Mouse (Mus musculus) heart, adult 8-10 months (tissue): ENCODE results near the gene Wasf2. TPM values are rescaled to one million over a fixed set of nuclear protein-coding genes. Genes with fewer than 3 reads are reported as not detected.
"Not testable (repeated sequence)": the region's sequence is repeated elsewhere in the genome, so short reads cannot be mapped to it uniquely, and the experiment has no call there.

ENCODE experiments used
- DNase-seq: peaks from one replicate; pipeline ENCODE4 v3.0.0; 2022; ENCODE audit warnings: low spot score
- total RNA-seq, 4 experiments: library from RNA; stranded (reverse); gene quantifications; 2 replicates each; pipeline ENCODE4 v1.2.4; 2022

The Wasf2 gene
- 10 to 100 TPM; 64.1 to 87.2 (median 71.5) TPM for total RNA-seq

DNA sequence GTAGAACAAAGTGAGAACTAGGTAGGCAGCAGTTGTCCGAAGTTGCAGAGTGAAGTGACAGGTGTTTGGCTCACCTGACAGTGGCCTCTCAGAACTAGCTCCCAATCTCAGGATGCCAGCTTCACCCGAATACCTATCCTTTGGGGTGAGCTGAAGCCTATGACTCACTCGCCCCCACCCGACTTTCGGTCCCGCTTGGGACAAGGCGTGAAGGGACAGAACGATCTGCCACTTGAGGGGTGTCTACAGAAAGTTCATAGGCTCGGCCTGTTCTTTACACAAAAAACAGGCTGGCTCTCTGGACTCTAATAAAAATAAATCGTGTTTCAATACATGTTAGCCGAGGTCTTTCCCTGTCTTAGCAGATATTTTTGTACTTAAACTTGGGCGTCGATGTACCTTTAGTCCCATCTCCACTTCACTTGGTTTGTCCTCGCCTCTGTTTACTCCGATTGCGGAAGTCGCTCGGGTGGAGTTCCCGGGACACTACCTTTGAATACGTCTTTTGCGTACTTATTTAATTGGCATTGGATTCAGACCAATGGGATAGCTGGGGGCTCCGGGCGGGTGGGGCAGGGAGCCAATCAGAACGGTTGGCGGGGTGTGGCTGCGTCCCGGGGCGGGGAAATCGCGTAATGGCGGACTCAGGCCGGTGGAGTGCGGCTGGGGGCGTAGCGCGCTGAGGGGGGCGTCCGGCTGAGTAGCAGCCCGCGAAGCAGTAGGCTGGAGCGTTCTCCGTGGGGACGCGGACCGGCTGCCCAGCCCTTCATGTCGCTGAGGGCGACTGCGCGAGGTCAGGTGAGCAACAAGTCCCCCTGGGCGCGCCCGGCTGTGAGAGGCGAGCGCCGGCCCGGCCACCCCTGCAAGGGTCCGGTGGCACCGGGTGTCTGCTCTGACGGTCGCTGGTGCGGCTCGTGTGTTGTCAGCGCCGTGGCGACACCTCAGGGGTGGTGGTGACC is at the start of gene Wasf2:
Gene Wasf2 (plus strand): TSS at position 575 of the 959 bp plus-strand sequence.
- DNase-seq = peak; percentile 96

DNA sequence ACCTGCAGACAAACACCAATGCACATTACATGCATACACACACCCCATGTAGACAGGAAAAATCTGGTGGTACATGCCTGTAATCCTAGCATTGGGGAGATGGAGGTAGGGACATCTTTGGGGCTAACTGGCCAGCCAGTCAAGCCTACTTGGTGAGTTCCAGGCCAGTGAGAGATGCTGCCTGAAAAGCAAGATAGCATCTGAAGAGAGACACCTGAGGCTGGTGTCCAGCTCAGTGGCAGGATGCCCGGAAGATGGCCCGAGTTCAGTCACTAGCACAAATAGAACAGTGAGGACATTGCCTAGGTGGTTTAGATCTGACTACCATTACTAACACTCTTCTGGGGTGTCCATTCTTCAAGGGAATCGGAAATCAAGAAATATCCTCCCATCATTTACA is 49.4 kb upstream of the Wasf2 start:
- no peak for DNase-seq

DNA sequence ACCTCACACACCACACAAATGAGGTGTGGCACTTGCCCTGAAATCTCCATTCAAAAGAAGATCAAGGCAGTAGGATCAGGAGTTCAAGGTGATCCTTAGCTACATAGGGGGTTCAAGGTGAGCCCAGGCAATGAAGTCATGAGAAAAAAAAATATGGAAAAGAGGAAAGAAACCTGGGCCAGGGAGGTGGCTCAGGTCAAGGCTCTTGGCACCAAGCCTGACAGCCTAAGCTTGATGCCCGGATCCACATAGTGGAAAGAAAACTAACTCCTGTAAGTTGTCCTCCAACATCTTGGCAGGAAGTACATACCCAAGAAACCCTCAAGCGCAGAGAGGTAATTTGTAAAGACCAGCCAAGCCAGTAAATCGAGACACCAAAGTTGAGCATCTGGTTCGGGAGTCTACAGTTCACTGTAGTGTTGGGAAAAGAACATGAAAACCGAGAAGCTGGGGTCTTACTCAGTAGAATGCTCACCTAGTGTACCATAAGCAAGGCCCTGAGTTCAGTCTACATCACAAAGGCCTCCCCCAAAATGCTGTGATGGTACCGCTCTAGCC is 48.0 kb upstream of the Wasf2 start:
- DNase-seq = no peak

DNA sequence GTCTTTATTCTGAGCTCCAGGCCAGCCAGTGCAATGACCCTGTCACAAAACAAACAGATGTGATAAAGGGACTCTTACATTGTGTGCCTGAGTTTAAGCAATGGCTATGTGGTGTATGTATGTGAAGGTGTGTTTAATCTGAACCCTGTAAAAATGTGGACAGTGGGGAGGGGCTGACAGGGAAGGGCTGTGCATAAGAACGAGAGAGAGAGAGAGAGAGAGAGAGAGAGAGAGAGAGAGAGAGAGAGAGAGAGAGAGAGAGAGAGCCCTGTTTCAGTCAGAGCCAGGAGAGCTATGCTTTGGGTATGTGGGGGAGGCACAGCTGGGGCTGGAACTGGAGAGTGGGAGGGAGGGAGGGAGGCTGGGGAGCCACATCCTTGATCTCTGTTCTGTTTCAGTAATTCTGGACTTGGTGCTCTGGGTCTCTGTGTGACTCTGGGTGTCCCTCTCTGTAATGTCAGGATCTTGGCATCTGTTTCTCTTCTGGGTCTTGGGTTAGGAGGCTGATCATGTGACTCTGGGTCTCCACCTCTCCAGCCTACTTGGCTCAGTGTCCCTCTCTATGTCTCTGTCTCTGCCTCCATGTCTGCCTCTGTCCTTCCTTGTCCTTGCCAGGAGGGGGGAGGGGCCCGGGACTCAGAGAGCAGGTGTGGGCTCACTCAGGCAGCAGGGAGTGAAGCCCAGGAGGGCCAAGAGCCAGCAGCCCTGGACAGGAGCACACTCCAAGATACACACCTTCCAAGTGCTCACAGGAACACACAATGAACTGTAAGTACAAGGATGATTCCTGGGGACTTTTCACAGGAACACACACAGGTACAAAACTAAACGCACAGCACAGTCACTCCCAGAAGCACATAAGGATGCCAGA is 46.1 kb upstream of the Wasf2 start:
- DNase-seq = peak; percentile 74

DNA sequence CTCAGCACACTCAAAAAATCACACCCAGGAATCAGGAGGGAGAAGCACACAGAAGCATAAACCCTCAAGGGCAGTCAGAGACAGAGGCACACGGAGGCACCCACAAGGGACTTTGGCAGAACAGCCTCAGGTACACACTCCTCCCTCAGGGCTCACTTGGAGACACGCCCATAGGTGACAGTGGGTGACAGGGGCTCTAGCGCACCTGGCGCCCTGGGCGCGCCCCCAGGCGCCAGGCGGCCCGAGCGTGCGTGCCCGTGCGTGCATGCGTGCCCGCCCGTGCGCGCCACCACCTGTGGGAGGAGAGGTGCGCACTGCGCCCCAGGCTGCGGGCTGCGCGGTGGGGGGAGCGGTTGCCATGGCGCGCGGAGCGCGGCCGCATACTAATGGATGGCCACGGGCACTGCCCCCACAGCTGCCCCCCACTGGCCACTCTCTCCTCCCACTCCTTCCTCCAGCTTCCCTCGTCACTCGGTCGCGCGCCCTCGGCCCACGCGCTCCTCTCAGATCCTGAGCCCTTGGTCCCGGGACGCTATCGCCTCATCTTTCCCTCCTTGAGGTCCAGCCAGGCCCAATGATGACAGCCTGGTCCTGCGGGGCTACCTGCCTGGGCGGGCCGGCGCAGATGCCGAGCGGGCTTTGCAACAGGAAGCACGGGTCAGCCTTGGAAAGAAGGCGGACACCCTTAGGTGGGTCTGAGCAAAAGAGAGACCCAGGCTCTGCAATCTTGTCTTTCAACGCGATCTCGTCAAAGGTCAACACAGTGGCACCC is 45.1 kb upstream of the Wasf2 start:
- DNase-seq = no peak

DNA sequence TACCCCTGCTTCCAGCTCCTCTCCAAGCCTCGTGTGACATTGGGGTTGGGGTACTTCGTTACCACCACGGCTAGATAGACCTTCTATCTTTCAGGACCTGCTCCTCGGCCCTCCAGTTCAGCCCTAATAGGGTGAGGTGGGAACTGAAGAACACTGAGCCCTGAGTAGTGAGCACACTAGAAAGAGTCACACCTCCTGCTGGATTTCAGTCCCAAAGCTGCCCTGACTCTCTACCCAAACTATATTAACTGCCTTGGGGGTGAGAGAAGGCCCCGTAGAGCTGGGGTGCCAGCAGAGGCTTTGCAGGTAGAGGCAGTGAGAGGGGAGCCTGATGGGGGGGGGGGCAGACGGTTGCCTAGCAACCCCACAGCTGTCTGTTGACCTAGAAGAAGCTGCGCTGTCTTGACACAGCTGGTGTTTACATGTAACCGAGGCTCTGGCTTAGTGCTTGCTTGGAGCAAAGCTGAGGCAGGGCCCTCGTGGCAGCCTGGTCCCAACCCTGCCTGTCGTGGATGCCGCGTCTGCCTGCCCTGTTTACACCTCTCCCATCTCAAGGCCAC is 44.4 kb upstream of the Wasf2 start:
- DNase-seq = no peak

DNA sequence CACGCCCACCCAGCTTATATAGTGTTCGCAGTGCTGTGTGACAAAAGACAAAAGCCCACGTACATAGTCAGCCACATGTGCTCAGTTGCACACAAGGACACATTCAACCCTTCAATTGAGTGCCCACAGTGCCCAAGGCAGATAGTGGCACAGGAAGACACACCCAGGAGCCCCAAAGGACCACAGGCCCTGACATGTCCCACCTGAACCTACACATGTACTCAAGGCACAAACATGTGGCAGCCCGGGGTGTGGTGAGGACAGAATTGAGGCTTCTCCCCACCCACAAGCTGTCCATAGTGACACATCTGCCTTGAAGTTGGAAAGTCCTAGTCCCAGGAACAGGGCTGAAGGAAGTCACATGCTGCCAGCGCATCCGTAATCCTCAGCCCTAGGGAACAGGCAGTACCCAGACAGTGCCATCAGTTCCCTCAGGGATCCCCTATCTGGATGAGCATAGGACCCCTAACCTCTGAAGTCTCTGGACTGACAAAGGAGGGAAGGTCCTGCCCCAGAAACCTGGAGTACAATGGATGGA is 43.1 kb upstream of the Wasf2 start:
- DNase-seq = no peak

DNA sequence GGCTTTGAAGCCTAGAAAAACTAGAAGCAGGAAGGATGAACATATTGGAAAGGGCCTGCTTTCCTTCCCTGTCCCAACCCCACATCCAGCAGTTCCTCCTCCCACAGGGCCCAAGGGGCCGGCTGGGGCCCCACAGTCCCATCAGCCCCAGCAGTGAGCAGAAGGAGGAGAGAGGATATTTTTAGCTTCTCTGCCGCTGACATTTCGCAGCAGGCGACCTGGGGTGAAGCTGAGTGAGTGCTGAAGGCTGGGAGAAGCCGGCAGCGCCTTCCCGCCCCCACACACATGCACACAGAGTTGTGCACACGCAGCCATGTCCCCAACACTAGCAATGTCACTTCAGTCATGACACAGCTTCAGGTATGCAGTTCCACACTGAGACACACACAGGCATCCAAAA is 42.5 kb upstream of the Wasf2 start:
- peak; percentile 73 for DNase-seq

DNA sequence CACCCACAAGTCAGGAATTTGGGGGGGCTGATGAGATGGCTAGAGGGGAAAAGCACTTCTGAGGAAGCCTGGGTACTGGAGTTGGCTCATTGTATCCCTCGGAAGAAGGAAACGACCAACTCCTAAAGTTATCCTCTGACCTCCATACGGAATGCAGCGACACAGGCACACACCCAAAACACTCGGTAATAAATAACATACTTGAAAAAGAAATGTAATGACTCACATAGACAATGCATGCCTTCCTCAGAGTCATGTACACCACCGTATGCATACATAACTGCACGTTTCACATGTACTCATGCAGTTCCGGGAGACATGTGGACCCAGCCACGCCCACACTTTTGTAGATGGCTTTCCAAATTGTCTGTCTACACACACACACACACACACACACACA is 41.0 kb upstream of the Wasf2 start:
- DNase-seq = no peak

DNA sequence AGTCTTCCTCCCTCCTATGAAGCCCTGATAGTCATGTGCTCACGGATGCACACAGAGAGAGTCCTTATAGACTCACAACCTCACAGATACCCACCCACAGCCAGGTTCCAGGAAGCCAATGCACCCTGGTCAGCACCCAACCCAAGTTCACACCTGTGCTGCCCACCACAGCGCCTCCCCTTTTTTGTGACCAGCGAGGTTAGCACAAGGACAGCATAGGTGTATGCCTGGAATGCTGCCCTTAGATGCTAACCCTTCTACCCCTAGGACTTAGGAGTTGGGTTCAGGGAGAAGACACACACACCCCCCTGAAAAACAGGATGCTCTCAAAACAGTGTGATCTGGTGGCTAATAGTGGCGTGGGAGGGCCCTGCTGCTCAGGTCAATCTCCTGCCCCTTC is 40.5 kb upstream of the Wasf2 start:
- DNase-seq = no peak

DNA sequence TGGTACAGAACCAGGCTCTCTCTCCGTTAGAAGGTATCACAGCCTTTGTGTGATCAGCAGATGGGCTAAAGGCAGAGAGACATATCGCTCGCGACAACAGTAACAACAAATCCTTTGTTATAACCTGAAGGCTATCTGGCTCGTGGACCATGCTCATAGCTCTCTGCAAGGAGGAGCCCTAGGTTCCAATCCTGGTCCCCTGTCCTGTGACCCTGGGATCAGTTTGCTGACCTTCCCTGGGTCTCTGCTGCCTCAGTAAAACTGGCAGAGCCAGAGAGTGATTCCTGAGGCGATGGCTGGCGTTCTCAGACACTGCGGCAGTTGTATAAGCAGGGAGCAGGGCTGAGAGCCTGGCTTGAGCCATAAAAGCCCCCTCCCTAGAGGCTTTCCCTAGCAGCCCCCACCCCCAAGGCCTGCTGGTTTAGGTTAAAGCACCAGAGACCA is 40.0 kb upstream of the Wasf2 start:
- DNase-seq = no peak

DNA sequence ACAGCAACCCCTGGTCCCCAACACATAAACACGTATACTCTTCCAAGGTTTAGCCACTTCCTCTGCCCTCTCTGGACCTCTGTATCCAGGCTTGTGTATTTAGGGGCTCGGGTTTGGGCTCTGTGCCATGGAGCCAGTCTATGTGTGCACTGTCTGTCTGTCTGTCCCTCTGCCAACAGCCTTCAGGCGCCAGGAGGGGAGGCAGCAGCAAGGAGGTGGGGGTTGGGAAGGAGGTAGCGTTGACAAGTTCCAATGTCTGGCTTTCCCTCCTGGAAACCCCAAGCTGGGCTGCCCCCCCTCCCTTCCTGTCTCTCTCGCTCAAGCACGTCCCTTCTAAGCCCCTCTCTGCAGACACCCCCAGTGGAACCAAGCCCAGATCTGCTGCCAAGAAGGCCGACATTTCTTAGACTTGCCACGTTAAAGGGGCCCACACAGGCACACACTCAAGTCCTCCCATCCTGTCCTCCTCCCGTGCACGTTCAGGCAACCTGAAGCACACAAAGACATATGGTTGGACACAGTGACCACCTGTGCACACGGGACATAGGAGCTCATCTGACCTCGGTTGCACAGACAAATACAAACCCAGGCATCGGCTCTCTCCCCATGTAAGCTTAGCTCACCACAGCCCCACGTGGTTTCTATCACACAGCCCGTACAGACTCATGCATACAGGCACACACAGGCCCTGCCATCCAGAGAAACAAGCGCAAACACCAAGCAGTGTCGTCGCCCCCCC is 39.4 kb upstream of the Wasf2 start:
- DNase-seq = no peak

DNA sequence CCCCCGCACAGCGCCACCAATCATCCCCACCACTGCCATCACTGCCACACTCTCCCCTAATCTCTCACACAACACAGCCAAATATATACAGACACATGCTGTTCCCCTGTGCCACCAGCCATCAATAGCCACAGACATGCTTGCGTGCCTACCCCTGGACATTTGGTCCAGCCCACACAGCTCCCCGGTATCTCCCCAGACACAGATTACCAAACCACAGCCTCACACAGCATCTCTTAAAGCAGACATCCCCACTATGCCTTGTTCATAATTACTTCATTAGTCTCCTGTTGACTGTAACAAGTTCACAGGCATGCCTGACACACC is 38.9 kb upstream of the Wasf2 start:
- no peak for DNase-seq

DNA sequence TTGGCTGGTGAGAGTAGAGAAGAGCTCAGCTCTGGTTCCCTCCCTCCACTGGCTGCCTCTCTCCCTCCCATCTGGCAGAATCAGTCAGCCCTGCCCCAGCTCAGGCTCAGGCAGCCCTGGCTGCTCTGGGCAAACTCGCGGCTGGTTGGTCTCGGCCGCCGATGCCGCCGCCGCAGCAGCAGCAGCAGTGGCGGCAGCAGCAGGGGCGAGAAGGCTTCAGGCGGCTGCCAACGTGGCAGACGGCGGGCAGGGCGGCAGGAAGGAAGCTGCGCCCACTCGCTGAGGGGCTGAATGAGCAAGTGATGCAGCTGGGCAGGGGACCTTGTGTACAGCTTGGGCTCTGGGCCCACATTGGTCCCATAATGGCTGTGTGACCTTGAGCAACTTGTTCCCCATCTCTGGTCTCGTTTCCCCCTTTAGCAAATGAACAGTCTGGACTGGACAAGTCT is 37.8 kb upstream of the Wasf2 start:
- DNase-seq = no peak

DNA sequence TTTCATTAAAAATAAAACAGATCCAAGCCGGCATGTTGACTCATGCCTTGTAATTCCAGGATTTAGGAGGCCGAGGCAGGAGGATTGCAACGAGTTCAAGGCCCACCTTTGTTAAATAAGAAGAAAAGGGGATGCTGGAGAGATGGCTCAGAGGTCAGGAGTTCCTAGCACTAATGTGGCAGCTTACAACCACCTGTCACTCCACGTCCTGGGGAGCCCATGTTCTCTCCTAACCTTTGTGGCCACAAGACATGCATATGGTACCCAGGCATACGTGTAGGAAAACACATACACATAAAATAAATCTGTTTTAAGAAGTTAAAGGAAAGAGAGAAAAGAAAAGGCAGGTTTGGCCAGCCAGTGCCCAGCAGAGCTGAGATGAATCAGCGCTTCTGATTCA is 37.2 kb upstream of the Wasf2 start:
- no peak for DNase-seq

DNA sequence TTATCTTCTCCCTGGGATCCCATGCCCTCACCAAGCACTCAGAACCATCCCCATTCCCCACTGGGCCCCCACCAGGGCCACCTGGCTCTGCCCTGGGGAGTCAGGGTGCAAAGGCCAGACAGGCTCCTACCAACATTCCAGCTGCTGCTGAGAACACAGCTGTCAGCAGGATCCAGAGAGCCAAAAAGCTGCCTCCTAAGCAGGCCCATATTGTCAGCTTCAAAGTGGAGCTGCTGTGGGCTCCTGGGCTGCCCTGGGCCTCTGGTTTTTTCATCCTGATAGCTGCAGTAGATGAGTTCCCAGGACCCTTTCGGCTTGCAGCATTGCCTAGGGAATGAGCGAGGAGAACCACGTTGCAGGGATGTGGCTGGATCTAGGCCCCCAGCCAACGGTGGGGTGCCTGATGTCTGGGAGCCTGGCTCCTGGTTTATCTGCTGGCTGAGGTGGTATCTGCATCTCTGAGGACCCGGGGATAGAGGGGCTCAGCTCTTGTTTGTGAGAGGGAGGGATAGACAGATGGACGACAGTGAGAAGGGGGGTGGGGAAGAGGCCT is 36.7 kb upstream of the Wasf2 start:
- no peak for DNase-seq

DNA sequence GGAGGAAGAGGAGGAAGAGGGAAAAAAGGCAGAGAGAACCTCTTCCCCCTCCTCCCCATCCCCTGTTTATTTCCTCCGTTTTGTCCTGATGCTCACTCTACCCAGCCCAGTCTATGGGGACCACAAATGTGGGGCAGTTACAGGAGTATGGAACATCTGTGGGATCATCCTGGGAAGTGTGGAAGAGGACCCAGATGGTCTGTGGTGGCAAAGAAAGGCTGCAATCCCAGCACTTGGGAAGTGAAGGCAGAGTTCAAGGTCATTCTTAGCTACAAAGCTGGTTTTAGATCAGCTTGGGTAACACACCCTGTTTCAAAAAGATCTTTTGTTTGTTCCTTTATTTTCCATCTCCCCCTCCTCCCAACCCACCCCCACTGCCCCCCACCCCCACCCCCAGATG is 36.0 kb upstream of the Wasf2 start:
- no peak for DNase-seq

DNA sequence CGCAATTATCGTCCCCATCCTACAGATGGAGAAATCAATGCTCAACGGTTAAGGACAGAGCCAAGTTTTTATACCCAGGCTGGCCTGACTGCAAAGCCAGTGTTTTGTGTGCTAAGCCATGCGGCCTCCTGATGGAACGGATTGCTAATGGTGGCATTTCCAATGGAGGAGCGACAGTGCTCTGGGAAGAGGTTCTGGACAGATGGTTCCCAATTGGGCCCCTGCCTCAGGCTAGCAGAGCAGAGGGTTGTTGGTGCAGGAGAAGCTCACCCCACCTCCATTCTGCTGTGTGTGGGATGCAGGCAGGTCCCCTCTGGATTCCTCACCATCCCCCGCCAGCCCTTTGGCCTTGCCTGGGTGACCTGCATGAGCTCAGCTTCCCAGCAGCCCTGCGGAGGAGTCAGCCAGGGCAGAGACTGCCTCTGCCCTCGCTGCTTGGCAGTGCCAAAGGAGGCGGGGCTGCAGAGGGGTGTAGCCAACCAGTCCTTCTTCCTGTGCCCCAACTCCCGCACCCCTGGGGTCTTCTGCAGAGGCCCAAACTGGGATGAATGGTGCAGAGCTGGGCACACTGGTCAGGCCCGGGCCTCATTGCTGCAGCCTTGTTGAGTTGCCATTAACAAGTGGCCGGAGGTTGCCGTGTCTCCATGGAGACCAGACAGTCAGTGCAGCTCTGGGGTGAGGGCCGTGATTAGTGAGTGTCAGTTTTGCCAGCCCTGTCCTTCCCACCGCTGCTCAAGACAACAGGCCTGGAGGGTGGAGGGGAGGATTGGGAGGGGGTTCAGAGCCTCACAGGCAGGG is 35.2 kb upstream of the Wasf2 start:
- DNase-seq = no peak

DNA sequence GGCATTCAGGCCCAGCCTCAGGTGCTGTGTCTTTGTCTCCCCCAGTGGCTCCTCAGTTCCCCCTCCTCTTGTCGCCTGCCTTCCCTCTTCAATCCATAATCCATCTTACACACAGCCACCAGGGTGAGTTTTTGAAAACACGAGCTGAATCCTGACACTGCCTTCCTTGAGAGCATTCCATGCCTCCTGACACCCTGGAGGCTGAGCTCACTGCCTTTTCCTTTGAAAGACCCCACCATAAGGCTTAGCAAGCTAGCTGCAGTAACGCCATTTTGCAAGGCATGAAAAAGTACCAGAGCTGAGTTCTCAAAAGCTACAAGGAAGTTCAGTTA is 34.6 kb upstream of the Wasf2 start:
- DNase-seq = not testable (repeated sequence)
